Mouse (Mus musculus): ENCODE measurements around the gene Tsc1.

Gene Tsc1

GRCm38 (mm10) chr2:28613599-28613998 is 27.4 kb upstream of the Tsc1 start:
- no peak for DNase-seq (ENCODE audit: extremely low spot score, low read depth, low spot score)

- no peak for DNase-seq (ENCODE audit: extremely low spot score, low read depth, low spot score)
Observed at GRCm38 (mm10) chr2:28616358-28616757, 24.7 kb upstream of the Tsc1 start.

- DNase-seq (ENCODE audit: extremely low spot score, low read depth, low spot score), result no peak
Observed at GRCm38 (mm10) chr2:28616874-28617273, 24.2 kb upstream of the Tsc1 start.

DNA sequence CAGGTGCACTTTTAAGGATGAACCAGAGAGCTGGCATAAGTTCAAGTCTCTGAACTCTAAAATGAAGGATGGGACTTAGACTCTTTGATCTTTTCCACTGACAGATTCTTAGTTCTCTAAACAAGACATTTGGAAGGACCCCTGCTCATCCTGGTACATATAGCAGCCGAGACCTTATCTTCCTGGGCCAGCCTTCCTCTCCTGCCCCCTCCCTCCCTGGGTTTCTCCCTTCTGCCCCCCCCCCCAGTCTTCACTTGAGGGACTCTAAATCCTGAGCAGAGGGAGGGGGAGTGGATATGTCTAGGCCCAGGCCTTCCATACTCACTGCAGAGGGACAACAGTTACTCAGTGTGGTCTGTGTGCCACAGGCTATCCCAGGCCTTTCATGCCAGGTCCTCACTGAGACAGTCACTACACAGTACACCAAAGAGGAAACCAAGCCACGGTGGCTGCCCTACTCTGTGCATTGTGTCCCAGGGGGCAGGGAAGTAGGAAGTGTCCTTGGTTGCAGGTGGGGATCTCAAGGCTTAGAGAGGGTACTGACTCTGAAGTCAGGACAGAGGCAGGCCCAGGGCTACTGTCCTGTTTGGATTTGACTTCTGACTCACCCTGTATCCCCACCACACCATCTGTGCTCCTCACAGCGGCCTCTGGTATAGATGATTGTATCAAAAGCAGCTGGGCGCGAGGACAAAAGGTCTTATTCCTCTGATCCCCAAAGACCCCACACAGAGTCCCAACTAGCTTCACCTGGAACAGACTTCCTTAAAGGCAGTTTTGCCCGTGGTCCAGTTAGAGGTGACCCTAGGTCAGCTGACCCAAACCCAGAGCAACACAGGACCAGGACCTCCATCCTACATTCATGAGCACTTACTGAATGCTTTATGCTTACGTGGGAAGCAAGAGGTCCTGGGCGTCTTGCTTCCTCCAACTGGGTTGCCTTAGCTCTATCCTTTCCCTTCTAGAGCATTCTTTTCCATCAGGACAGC is 23.2 kb upstream of the Tsc1 start:
- no peak for DNase-seq (ENCODE audit: extremely low spot score, low read depth, low spot score)

- no peak for DNase-seq (ENCODE audit: extremely low spot score, low read depth, low spot score)
Observed at GRCm38 (mm10) chr2:28618777-28619336, 22.2 kb upstream of the Tsc1 start.

- no peak for DNase-seq (ENCODE audit: extremely low spot score, low read depth, low spot score)
Observed at GRCm38 (mm10) chr2:28619369-28619768, 21.7 kb upstream of the Tsc1 start.

DNA sequence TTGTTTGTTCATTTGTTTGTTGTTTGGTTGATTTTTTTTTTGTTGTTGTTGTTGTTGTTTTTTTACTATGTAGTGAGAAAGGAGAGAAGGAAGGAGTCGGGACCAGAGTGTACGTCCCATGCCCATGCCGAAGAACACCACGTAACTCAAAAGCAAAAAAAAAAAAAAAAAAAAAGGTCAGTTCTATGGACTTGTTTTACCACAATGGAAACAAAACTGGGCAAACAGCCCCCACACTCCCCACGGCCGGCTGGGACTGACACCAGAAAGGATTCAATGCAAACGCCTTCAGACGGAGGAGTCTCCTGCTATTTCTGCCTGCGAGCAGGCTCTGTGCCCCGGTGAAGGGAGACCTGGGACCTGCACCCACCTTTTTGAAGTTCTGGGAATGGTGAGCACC is 20.5 kb upstream of the Tsc1 start:
- no peak for DNase-seq (ENCODE audit: extremely low spot score, low read depth, low spot score)

DNA sequence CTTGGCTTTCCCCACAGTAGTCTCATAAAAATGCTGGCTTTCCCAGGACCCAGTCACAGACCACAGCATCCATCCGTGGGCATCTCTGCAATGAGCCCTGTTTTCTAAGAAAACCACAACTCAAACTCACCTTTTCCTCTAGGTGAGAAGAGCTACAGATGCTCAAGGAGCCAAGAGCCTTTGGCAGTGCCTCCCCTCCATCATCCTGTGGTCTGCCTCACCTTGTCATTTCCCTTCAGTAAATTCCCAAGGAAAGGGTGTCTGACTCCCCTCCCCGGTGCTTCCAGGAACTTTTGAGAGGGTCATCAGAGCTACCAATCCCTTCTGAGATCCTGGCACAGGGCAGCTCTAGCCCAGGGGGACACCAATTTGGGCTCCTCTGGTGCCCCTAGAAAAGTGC is 19.9 kb upstream of the Tsc1 start:
- no peak for DNase-seq (ENCODE audit: extremely low spot score, low read depth, low spot score)

GRCm38 (mm10) chr2:28621664-28622171 is 19.3 kb upstream of the Tsc1 start, which contains the start of gene Gfi1b:
TSS of gene Gfi1b (minus strand) at chr2:28621982.
- no peak for DNase-seq (ENCODE audit: extremely low spot score, low read depth, low spot score)

DNA sequence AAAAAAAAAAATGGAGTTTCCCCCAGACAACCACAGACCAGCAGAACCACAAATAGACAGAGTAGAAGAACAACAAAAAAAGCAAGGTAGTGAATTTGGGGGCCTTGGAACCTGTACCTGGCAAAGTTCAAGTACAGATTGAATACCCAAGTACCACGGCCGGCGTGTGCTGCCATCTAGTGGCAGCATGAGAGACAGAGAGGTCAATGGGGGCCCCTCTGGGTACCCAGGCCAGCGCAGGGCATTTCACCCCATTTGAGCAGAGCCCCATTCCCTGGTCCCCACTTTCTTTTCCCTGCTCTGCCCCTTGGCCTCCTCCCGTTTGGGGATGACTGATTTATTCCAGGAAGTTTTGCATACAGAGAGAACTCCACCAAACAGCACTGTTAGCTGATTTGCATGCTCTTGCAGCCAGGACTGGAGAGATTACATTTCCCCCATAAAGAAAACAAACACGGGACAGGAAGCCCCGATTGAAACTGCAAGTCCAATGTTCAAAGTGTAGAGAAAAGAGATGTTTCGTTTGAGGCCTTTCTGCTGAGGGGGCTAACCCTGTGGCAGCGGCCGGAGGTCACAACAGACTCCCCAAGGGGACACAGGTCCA is 18.4 kb upstream of the Tsc1 start:
- no peak for DNase-seq (ENCODE audit: extremely low spot score, low read depth, low spot score)

GRCm38 (mm10) chr2:28624870-28625269 is 16.2 kb upstream of the Tsc1 start:
- DNase-seq (ENCODE audit: extremely low spot score, low read depth, low spot score), result no peak

DNA sequence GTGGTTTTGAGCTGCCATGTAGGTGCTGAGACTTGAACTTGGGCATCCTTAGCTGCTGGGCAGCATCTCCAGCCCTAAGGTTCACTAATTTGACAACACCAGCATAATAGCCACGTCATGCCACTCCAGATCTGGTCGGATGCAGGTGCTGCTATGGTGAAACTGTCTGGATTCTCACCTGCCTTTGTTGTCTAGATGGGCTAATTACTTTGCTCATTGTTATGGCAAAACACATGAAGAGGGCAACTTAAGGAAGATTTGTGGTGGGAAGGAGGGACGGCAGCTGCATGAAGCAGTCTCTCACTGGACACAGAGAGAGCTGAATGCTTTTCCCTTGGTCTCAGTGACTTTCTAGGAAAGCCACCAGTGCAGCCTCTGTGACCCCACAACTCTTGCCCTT is 15.0 kb upstream of the Tsc1 start:
- DNase-seq (ENCODE audit: extremely low spot score, low read depth, low spot score), result no peak

GRCm38 (mm10) chr2:28628053-28628452 is 13.0 kb upstream of the Tsc1 start:
- no peak for DNase-seq (ENCODE audit: extremely low spot score, low read depth, low spot score)

- DNase-seq (ENCODE audit: extremely low spot score, low read depth, low spot score), result no peak
Observed at GRCm38 (mm10) chr2:28629911-28630381, 11.1 kb upstream of the Tsc1 start.

DNA sequence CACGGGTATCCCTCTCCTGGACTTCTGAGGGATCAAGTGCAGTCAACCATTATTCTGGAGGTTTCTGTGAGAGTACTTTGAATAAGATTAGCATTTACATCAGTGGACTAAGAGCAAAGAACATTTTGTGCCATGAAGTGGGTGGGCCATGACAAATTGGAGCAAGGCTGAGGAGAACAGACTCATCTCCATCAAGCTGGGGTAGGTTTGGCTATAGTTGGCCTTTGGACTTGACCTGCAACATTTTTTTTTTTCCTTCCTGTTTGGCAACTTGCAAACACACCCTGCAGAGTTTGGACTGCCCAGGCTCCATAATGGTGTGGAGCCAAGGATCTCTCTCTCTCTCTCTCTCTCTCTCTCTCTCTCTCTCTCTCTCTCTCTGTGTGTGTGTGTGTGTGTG is 8.4 kb upstream of the Tsc1 start:
- DNase-seq (ENCODE audit: extremely low spot score, low read depth, low spot score), result no peak

DNA sequence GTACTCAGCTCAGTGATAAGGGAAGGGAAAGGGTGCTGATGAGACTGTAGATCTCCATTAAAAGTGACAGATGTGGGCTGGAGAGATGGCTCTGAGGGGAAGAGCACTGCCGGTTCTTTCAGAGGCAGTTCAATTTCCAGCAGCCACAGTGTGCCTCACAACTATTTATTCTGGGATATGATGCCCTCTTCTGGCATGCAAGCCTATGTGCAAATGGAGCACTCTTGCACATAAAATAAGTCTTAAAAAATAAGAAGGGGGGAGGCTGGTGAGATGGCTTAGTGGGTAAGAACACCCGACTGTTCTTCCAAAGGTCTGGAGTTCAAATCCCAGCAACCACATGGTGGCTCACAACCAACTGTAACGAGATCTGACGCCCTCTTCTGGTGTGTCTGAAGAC is 7.9 kb upstream of the Tsc1 start:
- DNase-seq (ENCODE audit: extremely low spot score, low read depth, low spot score), result no peak

GRCm38 (mm10) chr2:28635199-28635598 is 5.8 kb upstream of the Tsc1 start:
- no peak for DNase-seq (ENCODE audit: extremely low spot score, low read depth, low spot score)

GRCm38 (mm10) chr2:28637106-28637845 is 3.8 kb upstream of the Tsc1 start:
- no peak for DNase-seq (ENCODE audit: extremely low spot score, low read depth, low spot score)

GRCm38 (mm10) chr2:28638352-28638751 is 2.7 kb upstream of the Tsc1 start:
- no peak for DNase-seq (ENCODE audit: extremely low spot score, low read depth, low spot score)

- DNase-seq (ENCODE audit: extremely low spot score, low read depth, low spot score), result no peak
Observed at GRCm38 (mm10) chr2:28638886-28639285, 2.1 kb upstream of the Tsc1 start.

DNA sequence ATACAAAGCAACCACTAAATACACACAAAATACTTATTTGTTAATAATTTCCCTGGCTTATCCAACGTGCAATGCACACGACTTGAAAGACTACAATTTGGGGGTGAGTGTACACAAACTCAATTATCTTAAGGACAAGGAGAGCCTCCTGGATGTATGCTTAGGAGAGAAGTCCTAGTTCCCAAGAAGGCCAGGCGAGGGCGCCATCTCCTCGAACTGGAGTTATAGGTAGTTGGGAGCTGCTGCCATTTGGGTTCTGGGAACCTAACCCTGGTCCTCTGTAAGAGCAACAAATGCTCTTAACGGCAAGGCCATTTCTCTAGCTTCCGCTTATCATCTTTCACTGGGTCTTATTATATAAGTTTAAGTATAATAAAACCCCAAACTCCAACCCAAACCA is 1.2 kb upstream of the Tsc1 start:
- DNase-seq (ENCODE audit: extremely low spot score, low read depth, low spot score), result no peak

All from hindlimb bud, embryonic 11.5 days (tissue).